11 mouse cellular contexts compared by ENCODE assay signal in genomic region chr17:87773175-87773574, GRCm38 (mm10). TPM values are rescaled to one million over a fixed set of nuclear protein-coding genes. Genes with fewer than 3 reads are reported as not detected.
DNase-seq lines count a peak whose midpoint lies in the region; ATAC-seq and TF ChIP-seq lines count a peak whose summit lies in the region.
"Had no signal": no experiment of that assay in that cellular context is flagged by ENCODE, and none has a peak within 500 bp of the region (broad histone marks: within the 10 kb centered on the region; RNA-seq: fewer than 3 reads in every experiment).

No protein-coding gene starts in this region.

- no peak overlapping the region for H3K4me2 ChIP-seq in heart, postnatal 0 days (ENCODE audit: low read depth, low read length)
- H3K4me2 ChIP-seq in midbrain, embryonic 14.5 days (ENCODE audit: low read length): no peak overlapping the region
- H3K4me2 ChIP-seq in midbrain, embryonic 13.5 days (replicated peaks): no peak overlapping the region
- H3K4me2 ChIP-seq: heart, embryonic 13.5 days; kidney, embryonic 15.5 days had no signal

- H3K4me1 ChIP-seq in heart, postnatal 0 days (ENCODE audit: control insufficient read depth, insufficient read depth): no peaks in the 10 kb centered on the region
- H3K4me1 ChIP-seq in midbrain, embryonic 14.5 days (ENCODE audit: control insufficient read depth, insufficient read depth, low read length): no peaks in the 10 kb centered on the region
- no peaks in the 10 kb centered on the region for H3K4me1 ChIP-seq in midbrain, embryonic 13.5 days (replicated peaks)
- H3K4me1 ChIP-seq in ES-Bruce4 (ENCODE audit: control insufficient read depth, insufficient read depth, low read length): no peaks in the 10 kb centered on the region
- H3K4me1 ChIP-seq: heart, embryonic 13.5 days; kidney, embryonic 15.5 days had no signal

- no peaks in the 10 kb centered on the region for H3K27me3 ChIP-seq in heart, postnatal 0 days (ENCODE audit: control insufficient read depth, insufficient read depth, low read length)
- no peaks in the 10 kb centered on the region for H3K27me3 ChIP-seq in midbrain, embryonic 14.5 days (ENCODE audit: control insufficient read depth, insufficient read depth, low read length)
- no peaks in the 10 kb centered on the region for H3K27me3 ChIP-seq in midbrain, embryonic 13.5 days
- no peaks in the 10 kb centered on the region for H3K27me3 ChIP-seq in ES-Bruce4 (ENCODE audit: control insufficient read depth, insufficient read depth, low read length, poor library complexity, severe bottlenecking)
- H3K27me3 ChIP-seq: heart, embryonic 13.5 days; kidney, embryonic 15.5 days had no signal

- no peaks in the 10 kb centered on the region for H3K9me3 ChIP-seq in heart, postnatal 0 days (replicated peaks; ENCODE audit: control insufficient read depth, low read length)
- H3K9me3 ChIP-seq in midbrain, embryonic 14.5 days (ENCODE audit: control insufficient read depth, low read length): no peaks in the 10 kb centered on the region
- no peaks in the 10 kb centered on the region; the same call in 1 of the 2 replicates for H3K9me3 ChIP-seq in midbrain, embryonic 13.5 days
- no peaks in the 10 kb centered on the region for H3K9me3 ChIP-seq in ES-Bruce4 (replicated peaks; ENCODE audit: control insufficient read depth, insufficient read depth, low read length, poor library complexity, severe bottlenecking)
- H3K9me3 ChIP-seq: heart, embryonic 13.5 days; kidney, embryonic 15.5 days had no signal

- intact Hi-C loops in heart, postnatal 14 days (cut with DNase I): no loop called here

- no peak for TF ChIP-seq EP300 in heart, postnatal 0 days (IDR thresholded peaks at IDR 0.05; ENCODE audit: low read depth)
- no peak for TF ChIP-seq EP300 in ES-Bruce4 (IDR thresholded peaks at IDR 0.05; ENCODE audit: insufficient read depth, low read depth, low read length)

- no peak overlapping the region for H3K27ac ChIP-seq in heart, postnatal 0 days (ENCODE audit: low read depth)
- H3K27ac ChIP-seq in midbrain, embryonic 14.5 days (replicated peaks; ENCODE audit: low read depth, low read length): no peak overlapping the region
- no peak overlapping the region for H3K27ac ChIP-seq in midbrain, embryonic 13.5 days
- no peak overlapping the region for H3K27ac ChIP-seq in ES-Bruce4 (ENCODE audit: insufficient read depth, low read length)
- H3K27ac ChIP-seq: heart, embryonic 13.5 days; kidney, embryonic 15.5 days had no signal

- ATAC-seq in heart, postnatal 0 days (ENCODE audit: insufficient read depth, low read depth): no peak
- ATAC-seq in midbrain, embryonic 14.5 days (ENCODE audit: low FRiP score, low TSS enrichment): no peak
- ATAC-seq in midbrain, embryonic 13.5 days: no peak
- ATAC-seq in granulocyte monocyte progenitor cell, adult 5-6 weeks (replicated peaks; ENCODE audit: poor library complexity, severe bottlenecking): peak; percentile 67

- H3K4me3 ChIP-seq in heart, postnatal 0 days (ENCODE audit: low read depth, low read length): no peak overlapping the region
- H3K4me3 ChIP-seq in midbrain, embryonic 14.5 days (replicated peaks; ENCODE audit: low read depth, low read length): no peak overlapping the region
- H3K4me3 ChIP-seq in midbrain, embryonic 13.5 days (replicated peaks): no peak overlapping the region
- no peak overlapping the region for H3K4me3 ChIP-seq in ES-Bruce4 (ENCODE audit: low read depth, low read length)
- H3K4me3 ChIP-seq: heart, embryonic 13.5 days; kidney, embryonic 15.5 days had no signal

- TF ChIP-seq POLR2A in ES-Bruce4 (IDR thresholded peaks at IDR 0.05; ENCODE audit: insufficient read depth, low read length): no peak

- no peak overlapping the region for H3K9ac ChIP-seq in heart, postnatal 0 days (replicated peaks; ENCODE audit: low read depth, low read length)
- no peak overlapping the region for H3K9ac ChIP-seq in midbrain, embryonic 14.5 days (replicated peaks; ENCODE audit: low read length)
- H3K9ac ChIP-seq in midbrain, embryonic 13.5 days (replicated peaks): no peak overlapping the region
- no peak overlapping the region for H3K9ac ChIP-seq in ES-Bruce4 (ENCODE audit: low read depth, poor library complexity, severe bottlenecking)
- H3K9ac ChIP-seq: heart, embryonic 13.5 days; kidney, embryonic 15.5 days had no signal

- TF ChIP-seq CTCF in heart, postnatal 0 days (IDR thresholded peaks at IDR 0.05; ENCODE audit: low read depth): peak; percentile 14; the same call in 1 of the 2 replicates
- peak; percentile 82 for TF ChIP-seq CTCF in ES-Bruce4 (IDR thresholded peaks at IDR 0.05; ENCODE audit: low read depth, low read length)

- 67% methylated on average over 3 of the region's 3 CpGs for WGBS in heart, postnatal 0 days
- 82% methylated on average over 3 of the region's 3 CpGs for WGBS in midbrain, embryonic 14.5 days
- 76% methylated on average over 3 of the region's 3 CpGs for WGBS in midbrain, embryonic 13.5 days

- H3K36me3 ChIP-seq in heart, postnatal 0 days (replicated peaks; ENCODE audit: control insufficient read depth, insufficient read depth, low read length): no peaks in the 10 kb centered on the region
- no peaks in the 10 kb centered on the region for H3K36me3 ChIP-seq in midbrain, embryonic 14.5 days (ENCODE audit: control insufficient read depth, insufficient read depth, low read length)
- H3K36me3 ChIP-seq in midbrain, embryonic 13.5 days: no peaks in the 10 kb centered on the region
- H3K36me3 ChIP-seq in ES-Bruce4 (ENCODE audit: control insufficient read depth, insufficient read depth, low read length, poor library complexity, severe bottlenecking): no peaks in the 10 kb centered on the region
- H3K36me3 ChIP-seq: heart, embryonic 13.5 days; kidney, embryonic 15.5 days had no signal

- DNase-seq in heart, postnatal 0 days (ENCODE audit: low spot score): no peak
- no peak for DNase-seq in heart, postnatal 14 days
- DNase-seq in midbrain, embryonic 14.5 days: peak; percentile 17
- no peak for DNase-seq in MN1 (ENCODE audit: low spot score)
- DNase-seq in right cerebral cortex, adult 2 months (ENCODE audit: low spot score in 2 of 2): no peak

RNA-seq across cellular contexts. Expression of gene Kcnk12, which starts 24.6 kb away (rescaled TPM):
- not detected in 2 replicates for total RNA-seq in heart, postnatal 0 days (2014; rRNA removed; ENCODE audit: low replicate concordance)
- not detected in 2 replicates for polyA plus RNA-seq in heart, postnatal 0 days (2015; fragmentation: Nextera tagmentation; extraction: Ambion mirVana)
- total RNA-seq in heart, postnatal 14 days (2021): not detected
- polyA plus RNA-seq in midbrain, embryonic 14.5 days (2014; fragmentation: Nextera tagmentation; extraction: Ambion mirVana): 0.67 and 0.70 TPM in 2 replicates
- polyA plus RNA-seq in midbrain, embryonic 13.5 days (2015; fragmentation: Nextera tagmentation; extraction: Ambion mirVana): 0.36 and 0.45 TPM in 2 replicates
- polyA plus RNA-seq in ES-Bruce4 (2011; ENCODE audit: insufficient read depth, insufficient read length, low read depth, missing spikeins): 0.33 TPM in 1 of 2 replicates, not detected in the other
- total RNA-seq in granulocyte monocyte progenitor cell, adult 5-6 weeks (2014; fragmentation: Nextera tagmentation): 2.8 and 4.4 TPM in 2 replicates
- total RNA-seq in granulocyte monocyte progenitor cell, adult 5-6 weeks (2017): 7.3 and 13.4 TPM in 2 replicates
- polyA plus RNA-seq: embryonic facial prominence, embryonic 14.5 days; heart, embryonic 13.5 days; kidney, embryonic 15.5 days had no signal
